Mouse (Mus musculus) R1 (cell line): ENCODE results near the gene Gbe1.

Experiments
- DNase-seq: peaks from one replicate; pipeline ENCODE4 v3.0.0-alpha.2; 2018; ENCODE audit warnings: low read depth, low spot score

Gene Gbe1

DNA sequence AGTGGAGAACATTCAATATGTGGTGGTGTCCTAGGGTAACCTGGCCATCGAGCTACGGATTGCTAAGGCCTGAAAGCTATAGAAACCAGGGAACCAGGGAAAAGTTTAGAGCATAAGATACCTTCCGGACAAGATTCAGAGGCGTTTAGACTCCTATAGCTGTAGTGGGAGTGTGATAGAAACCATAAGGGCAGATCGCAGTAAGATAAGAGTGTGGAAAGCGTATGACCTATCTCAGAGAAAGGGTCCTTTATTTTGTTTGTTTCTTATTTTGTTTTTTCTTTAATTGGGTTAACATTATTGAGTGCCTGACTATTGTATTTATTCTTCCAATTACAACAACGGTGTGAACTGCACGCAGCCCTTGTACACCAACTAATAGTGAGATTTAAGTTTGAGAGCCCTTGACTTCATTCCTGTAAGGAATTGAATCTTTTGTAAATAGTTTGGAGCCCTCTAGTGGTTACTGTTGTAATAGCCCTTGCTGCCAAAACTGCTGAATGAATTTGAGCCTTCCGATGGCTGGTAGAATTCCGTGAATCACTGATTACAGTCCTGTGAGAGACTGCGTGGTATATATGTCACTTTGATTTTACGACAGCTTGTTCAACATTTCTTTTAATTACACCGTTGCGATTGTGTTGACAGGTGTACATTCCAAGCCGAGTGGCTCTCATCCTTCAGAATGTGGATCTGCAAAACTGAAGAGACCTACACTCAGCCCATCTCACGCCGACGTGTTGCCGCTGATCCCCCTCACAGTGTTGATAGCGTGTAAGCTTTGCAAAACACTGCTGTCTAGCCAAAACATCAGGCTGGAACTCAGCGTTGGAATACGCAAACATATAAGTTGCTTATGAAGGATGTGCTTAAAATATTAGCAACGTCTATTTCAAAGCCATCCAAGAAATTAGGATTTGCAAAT is 254.9 kb downstream of the Gbe1 start:
- DNase-seq, result peak; percentile 64

DNA sequence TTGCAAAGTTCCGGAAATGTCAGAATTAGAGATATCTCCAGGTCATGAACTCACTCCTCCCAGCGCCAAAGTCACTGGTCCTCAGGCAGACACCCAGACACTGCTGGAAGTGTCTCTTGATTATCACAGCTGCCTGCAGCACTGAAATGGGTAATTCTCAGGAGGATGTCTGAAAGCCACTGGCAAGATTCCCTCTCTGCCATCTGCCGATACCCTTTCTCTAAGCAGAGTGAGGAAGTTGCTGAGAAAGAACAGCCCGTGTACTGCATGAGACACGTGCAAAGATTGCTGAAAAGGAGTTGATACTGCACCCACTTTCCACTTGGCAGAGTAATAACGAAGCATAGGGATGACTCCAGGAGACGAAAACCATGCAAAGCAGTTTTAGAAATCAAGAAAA is 272.2 kb downstream of the Gbe1 start:
- no peak for DNase-seq

DNA sequence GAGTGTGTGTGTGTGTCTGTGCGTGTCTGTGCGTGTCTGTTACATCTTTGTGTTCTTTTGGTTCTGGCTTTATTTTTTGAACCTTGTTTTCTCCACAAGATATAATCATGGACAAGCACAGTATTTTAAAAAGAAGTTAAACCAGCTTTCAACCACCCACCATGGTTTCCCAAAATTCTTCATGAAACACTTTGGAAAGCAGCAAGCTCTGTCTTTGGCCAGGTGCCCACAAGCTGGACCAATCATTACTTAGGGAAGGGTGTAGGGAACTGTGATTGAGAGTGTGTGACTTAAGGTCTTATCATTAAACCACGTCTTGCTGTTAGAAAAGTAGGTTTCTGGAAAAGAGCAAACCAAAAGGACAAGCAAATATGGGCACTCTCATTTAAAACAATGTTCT is 288.6 kb downstream of the Gbe1 start:
- no peak for DNase-seq

DNA sequence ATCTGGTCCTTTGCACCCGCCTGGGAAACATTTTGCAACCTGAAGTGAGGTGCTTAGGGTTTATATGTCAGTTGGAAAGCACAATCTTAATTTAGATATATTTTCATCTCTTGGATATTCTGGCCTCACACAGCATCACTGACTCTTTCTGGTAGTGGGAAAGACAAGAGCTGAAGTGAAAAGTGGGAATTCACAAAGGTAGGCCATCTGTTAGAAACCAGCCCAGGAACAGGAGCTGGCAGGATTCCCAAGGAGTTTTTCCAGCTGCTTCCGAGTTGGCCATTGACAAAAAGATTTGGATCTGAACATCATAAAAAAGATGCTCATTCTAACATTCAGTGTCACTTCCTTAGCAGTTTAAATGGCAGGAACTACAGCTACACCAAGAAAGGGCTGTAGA is 294.6 kb downstream of the Gbe1 start:
- DNase-seq, result no peak

DNA sequence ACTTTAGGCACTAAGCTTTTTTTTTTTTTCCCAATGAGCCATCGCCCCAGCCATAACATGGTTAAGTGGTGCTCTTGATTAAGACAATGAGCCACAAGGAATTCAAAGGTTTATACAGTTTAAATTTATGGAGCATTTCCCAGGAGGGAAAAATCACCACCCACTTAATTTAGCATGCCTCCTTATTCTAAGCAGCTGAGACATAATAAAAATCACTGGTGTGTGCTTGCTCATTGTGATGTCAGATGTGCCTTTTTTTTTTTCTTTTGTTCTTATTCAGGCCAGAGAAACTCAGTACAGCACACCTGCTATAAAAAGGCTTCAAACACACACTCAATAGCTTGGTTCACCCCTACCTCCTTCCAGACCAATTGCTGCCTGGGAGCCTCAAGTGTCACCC is 303.9 kb downstream of the Gbe1 start:
- DNase-seq, result no peak

DNA sequence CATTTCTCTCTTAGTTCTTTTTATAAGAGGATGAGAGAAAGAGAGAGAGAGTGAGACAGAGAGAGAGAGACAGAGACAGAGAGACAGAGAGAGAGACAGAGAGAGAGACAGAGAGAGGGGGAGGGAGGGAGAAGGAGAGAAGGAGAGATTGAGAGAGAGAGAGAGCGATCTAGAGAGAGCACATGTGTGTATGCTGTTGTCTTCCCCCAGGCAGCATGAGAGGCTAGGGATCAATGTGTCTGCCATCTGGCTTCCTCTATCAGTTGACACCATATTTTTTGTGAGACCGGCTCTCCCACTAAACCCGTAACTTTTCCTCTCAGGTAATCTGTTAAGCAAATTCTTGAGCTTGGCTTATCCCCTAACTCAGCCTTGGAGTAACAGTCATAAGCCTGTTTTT is 304.4 kb downstream of the Gbe1 start:
- DNase-seq, result no peak
